In genomic region chr7:66254993-66255392, GRCm38 (mm10) we compare ENCODE assay signal across 17 mouse cellular contexts.
A peak's percentile ranks its signal among the peaks of the same experiment; 100 is the strongest.
DNase-seq lines count a peak whose midpoint lies in the region; ATAC-seq and TF ChIP-seq lines count a peak whose summit lies in the region.
"Had no signal": no experiment of that assay in that cellular context is flagged by ENCODE, and none has a peak within 500 bp of the region (broad histone marks: within the 10 kb centered on the region; RNA-seq: fewer than 3 reads in every experiment).

No protein-coding gene starts in this region.

- 78% methylated on average over 8 of the region's 8 CpGs for WGBS in heart, embryonic 10.5 days
- WGBS in lung, embryonic 16.5 days, result 79% methylated on average over 8 of the region's 8 CpGs

- intact Hi-C loops in heart, postnatal 25 days (cut with DNase I), result no loop called here

- H3K79me2 ChIP-seq in myocyte (ENCODE audit: control insufficient read depth, insufficient read depth), result no peaks in the 10 kb centered on the region

- no peak overlapping the region for H3ac ChIP-seq in myocyte (ENCODE audit: control insufficient read depth, insufficient read length)

- no peak for TF ChIP-seq POLR2A in myocyte (IDR thresholded peaks at IDR 0.05; ENCODE audit: insufficient read length, low read depth)

- H3K4me2 ChIP-seq in lung, embryonic 16.5 days (ENCODE audit: low read depth, low read length), result no peak overlapping the region
- no peak overlapping the region for H3K4me2 ChIP-seq in myocyte (ENCODE audit: low read depth)
- H3K4me2 ChIP-seq: heart, embryonic 15.5 days; limb, embryonic 13.5 days had no signal

- H3K9ac ChIP-seq in lung, embryonic 16.5 days (ENCODE audit: low read length), result no peak overlapping the region
- H3K9ac ChIP-seq: heart, embryonic 15.5 days; limb, embryonic 13.5 days had no signal

- H3K4me1 ChIP-seq in heart, embryonic 10.5 days, result peaks cover 43% of the 10 kb centered on the region
- peaks cover 36% of the 10 kb centered on the region for H3K4me1 ChIP-seq in lung, embryonic 16.5 days (replicated peaks; ENCODE audit: control insufficient read depth, insufficient read depth, low read length)
- H3K4me1 ChIP-seq: embryonic facial prominence, embryonic 10.5 days had no signal

- DNase-seq in heart, embryonic 10.5 days (ENCODE audit: low spot score), result no peak
- DNase-seq in heart, postnatal 25 days (ENCODE audit: low spot score), result no peak
- no peak for DNase-seq in lung, adult 18-20 months
- DNase-seq in layer of hippocampus, adult 9-10 months (ENCODE audit: low spot score), result no peak
- DNase-seq: adrenal gland, adult 2 months; cerebellum, adult 2 months; cerebellum, postnatal 36 days; gastrocnemius, postnatal 36 days; kidney, adult 11 months; thymus, adult 2 months had no signal

- peak overlapping the region; percentile 33; the same call in 1 of the 2 replicates for H3K27ac ChIP-seq in heart, embryonic 10.5 days
- H3K27ac ChIP-seq in lung, embryonic 16.5 days (ENCODE audit: low read length), result peak overlapping the region; percentile 68
- H3K27ac ChIP-seq: embryonic facial prominence, embryonic 10.5 days; limb, embryonic 13.5 days had no signal

- ATAC-seq in lung, embryonic 16.5 days (ENCODE audit: low read depth), result no peak
- ATAC-seq in granulocyte monocyte progenitor cell, adult 5-6 weeks (replicated peaks; ENCODE audit: poor library complexity, severe bottlenecking), result peak; percentile 51
- ATAC-seq: forebrain, embryonic 14.5 days had no signal

- H3K9me3 ChIP-seq in heart, embryonic 10.5 days, result no peaks in the 10 kb centered on the region
- no peaks in the 10 kb centered on the region for H3K9me3 ChIP-seq in lung, embryonic 16.5 days (ENCODE audit: control insufficient read depth, low read length)
- H3K9me3 ChIP-seq: embryonic facial prominence, embryonic 10.5 days; heart, embryonic 15.5 days; limb, embryonic 13.5 days had no signal

- peaks cover 7% of the 10 kb centered on the region; the same call in 1 of the 2 replicates for H3K36me3 ChIP-seq in heart, embryonic 10.5 days
- H3K36me3 ChIP-seq in lung, embryonic 16.5 days (ENCODE audit: control insufficient read depth, insufficient read depth, low read length), result no peaks in the 10 kb centered on the region; the same call in 1 of the 2 replicates
- no peaks in the 10 kb centered on the region for H3K36me3 ChIP-seq in myocyte (ENCODE audit: control insufficient read depth, insufficient read depth)
- H3K36me3 ChIP-seq: embryonic facial prominence, embryonic 10.5 days; heart, embryonic 15.5 days; limb, embryonic 13.5 days had no signal

- no peak overlapping the region for H3K4me3 ChIP-seq in heart, embryonic 10.5 days
- H3K4me3 ChIP-seq in lung, embryonic 16.5 days (ENCODE audit: low read length), result no peak overlapping the region
- H3K4me3 ChIP-seq in myocyte, result no peak overlapping the region
- H3K4me3 ChIP-seq: embryonic facial prominence, embryonic 10.5 days; heart, embryonic 15.5 days; limb, embryonic 13.5 days had no signal

- no peaks in the 10 kb centered on the region for H3K27me3 ChIP-seq in heart, embryonic 10.5 days (ENCODE audit: insufficient read depth, poor library complexity, severe bottlenecking)
- no peaks in the 10 kb centered on the region for H3K27me3 ChIP-seq in lung, embryonic 16.5 days (ENCODE audit: control insufficient read depth, insufficient read depth, low read depth, low read length)
- H3K27me3 ChIP-seq in myocyte (ENCODE audit: control insufficient read depth, insufficient read depth, insufficient read length), result no peaks in the 10 kb centered on the region
- H3K27me3 ChIP-seq: heart, embryonic 15.5 days; limb, embryonic 13.5 days had no signal

TF ChIP-seq in myocyte, 11 proteins besides CTCF, POLR2A, EP300 and RAD21:
- TF ChIP-seq MAX (IDR thresholded peaks at IDR 0.05; ENCODE audit: low read depth) (no peak), SRF (IDR thresholded peaks at IDR 0.05; ENCODE audit: control insufficient read depth, insufficient read length, low read depth) (no peak), CEBPB (IDR thresholded peaks at IDR 0.05; ENCODE audit: insufficient read depth, poor library complexity, severe bottlenecking) (0 out of 2 replicates have a peak, but pooled peaks have one; percentile 9), TCF12 (IDR thresholded peaks at IDR 0.05; ENCODE audit: insufficient read depth, poor library complexity, severe bottlenecking) (no peak), MYOD1 (IDR thresholded peaks at IDR 0.05; ENCODE audit: control insufficient read depth in 1 of 3, insufficient read length in 2 of 3, low read depth in 2 of 3) (no peak), E2F4 (IDR thresholded peaks at IDR 0.05; ENCODE audit: insufficient read depth) (no peak)
